Mouse (Mus musculus) lung, embryonic 16.5 days (tissue): ENCODE results near the gene Vwce. TPM values are rescaled to one million over a fixed set of nuclear protein-coding genes. Genes with fewer than 3 reads are reported as not detected.

ENCODE experiments used
- ATAC-seq: fragments of 200-750 bp; cut with Nextera tagmentation; 2 replicates; pipeline ENCODE4 v1.8.0; 2017; ENCODE audit warnings: low read depth, mild to moderate bottlenecking, moderate library complexity
- H3K27ac ChIP-seq: fragments of 300-500 bp; sonication (generic); 2 replicates; pipeline ENCODE4 v1.5.1; 2014; ENCODE audit warnings: mild to moderate bottlenecking, control low read depth, low read length
- H3K27me3 ChIP-seq: fragments of 300-500 bp; sonication (generic); 2 replicates; pipeline ENCODE4 v1.6.1; 2014; ENCODE audit warnings: low read depth, low read length, mixed read lengths; ENCODE audit not compliant: control insufficient read depth, insufficient read depth
- H3K36me3 ChIP-seq: fragments of 300-500 bp; sonication (generic); 2 replicates; pipeline ENCODE4 v1.6.1; 2014; ENCODE audit warnings: low read length; ENCODE audit not compliant: control insufficient read depth, insufficient read depth
- H3K4me1 ChIP-seq: fragments of 300-500 bp; sonication (generic); replicated peaks from 2 replicates; pipeline ENCODE4 v1.6.1; 2014; ENCODE audit warnings: low read length, mixed read lengths; ENCODE audit not compliant: control insufficient read depth, insufficient read depth
- H3K4me2 ChIP-seq: fragments of 300-500 bp; sonication (generic); 2 replicates; pipeline ENCODE4 v1.6.1; 2014; ENCODE audit warnings: low read depth, low read length, control low read depth
- H3K4me3 ChIP-seq: fragments of 300-500 bp; sonication (generic); 2 replicates; pipeline ENCODE4 v1.5.1; 2014; ENCODE audit warnings: mild to moderate bottlenecking, low read length, control low read depth
- H3K9ac ChIP-seq: fragments of 300-500 bp; sonication (generic); 2 replicates; pipeline ENCODE4 v1.6.1; 2014; ENCODE audit warnings: low read length, control low read depth
- H3K9me3 ChIP-seq: fragments of 300-500 bp; sonication (generic); 2 replicates; pipeline ENCODE4 v1.6.1; 2016; ENCODE audit warnings: low read length; ENCODE audit not compliant: control insufficient read depth
- WGBS: fragments of 180-500 bp; shearing (Covaris S2); extraction: QIAGEN DNeasy Blood & Tissue Kit; methylation state at CpG from one replicate; pipeline ENCODE4 v1.1.7; 2014; 5-methylcytosine and 5-hydroxymethylcytosine counted together
- polyA plus RNA-seq: library from polyadenylated mRNA; unstranded; fragments of >200 nt; fragmentation: Nextera tagmentation; extraction: Ambion mirVana; gene quantifications from 2 replicates; pipeline ENCODE4 v1.2.1, GENCODE M21; 2015

The Vwce gene
- polyA plus RNA-seq, 1 experiment from 2014 or later = 0.88 TPM

DNA sequence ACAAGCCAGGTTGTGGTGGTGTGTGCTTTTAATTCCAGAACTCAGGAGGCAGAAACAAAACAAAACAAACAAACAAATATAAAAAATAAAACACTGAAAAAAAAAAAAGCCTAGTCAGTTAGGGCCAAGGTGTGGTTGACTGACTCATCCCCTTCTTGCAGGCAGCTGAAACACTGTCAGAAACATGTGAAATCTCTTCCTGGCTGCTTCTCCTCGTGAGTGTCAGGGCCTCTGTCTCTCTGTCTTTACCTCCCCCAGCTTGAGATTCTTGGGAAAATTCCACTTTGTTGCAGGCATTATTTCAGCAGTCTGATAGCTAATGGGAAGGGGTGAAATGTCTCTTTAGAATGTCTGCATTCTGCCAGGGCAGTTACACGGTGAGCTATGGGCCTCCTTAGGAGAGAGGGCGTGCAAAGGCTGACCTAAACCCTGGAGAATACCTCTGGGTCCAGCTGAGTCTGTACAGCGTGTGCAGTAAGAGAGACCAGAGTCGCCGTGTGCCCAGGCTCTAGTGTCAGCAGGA, 31.7 kb upstream of the Vwce start:
- WGBS = 3% methylated on average over 6 of the region's 6 CpGs
- peak overlapping the region; percentile 42 for H3K4me3 ChIP-seq
- H3K9me3 ChIP-seq = no peaks in the 10 kb centered on the region
- H3K27me3 ChIP-seq = no peaks in the 10 kb centered on the region
- H3K9ac ChIP-seq = peak overlapping the region; percentile 79
- no peaks in the 10 kb centered on the region for H3K36me3 ChIP-seq
- peak overlapping the region; percentile 94 for H3K27ac ChIP-seq
- peaks cover 17% of the 10 kb centered on the region for H3K4me1 ChIP-seq
- ATAC-seq = peak; percentile 22; the same call in 1 of the 2 replicates
- H3K4me2 ChIP-seq = peak overlapping the region; percentile 57

DNA sequence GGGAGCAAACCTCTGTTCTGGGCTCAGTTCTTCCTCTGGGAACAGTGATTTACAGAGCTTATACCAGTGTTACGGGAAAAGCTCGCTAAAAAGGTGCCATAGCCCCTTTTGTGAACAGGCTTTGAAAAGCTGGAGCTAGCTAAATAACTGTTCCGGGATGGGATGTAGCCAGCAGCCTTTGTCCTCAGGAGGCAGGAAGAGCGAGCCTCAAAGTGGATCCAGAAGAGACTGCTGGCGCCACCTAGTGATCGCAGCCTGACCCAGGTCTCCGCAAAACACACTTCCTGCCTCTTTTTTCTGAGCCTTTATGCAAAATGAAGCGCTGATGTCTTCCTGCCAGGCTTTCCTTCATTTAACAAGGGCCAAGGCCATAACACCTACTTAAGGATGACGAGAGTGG, 31.2 kb upstream of the Vwce start:
- peak; percentile 65 for ATAC-seq
- H3K27ac ChIP-seq = peak overlapping the region; percentile 94
- under 1% methylated on average over 9 of the region's 9 CpGs for WGBS
- H3K4me3 ChIP-seq = peak overlapping the region; percentile 42
- H3K9me3 ChIP-seq = no peaks in the 10 kb centered on the region
- H3K36me3 ChIP-seq = no peaks in the 10 kb centered on the region
- no peaks in the 10 kb centered on the region for H3K27me3 ChIP-seq
- H3K4me1 ChIP-seq = peaks cover 17% of the 10 kb centered on the region
- H3K9ac ChIP-seq = peak overlapping the region; percentile 79
- peak overlapping the region; percentile 57 for H3K4me2 ChIP-seq

DNA sequence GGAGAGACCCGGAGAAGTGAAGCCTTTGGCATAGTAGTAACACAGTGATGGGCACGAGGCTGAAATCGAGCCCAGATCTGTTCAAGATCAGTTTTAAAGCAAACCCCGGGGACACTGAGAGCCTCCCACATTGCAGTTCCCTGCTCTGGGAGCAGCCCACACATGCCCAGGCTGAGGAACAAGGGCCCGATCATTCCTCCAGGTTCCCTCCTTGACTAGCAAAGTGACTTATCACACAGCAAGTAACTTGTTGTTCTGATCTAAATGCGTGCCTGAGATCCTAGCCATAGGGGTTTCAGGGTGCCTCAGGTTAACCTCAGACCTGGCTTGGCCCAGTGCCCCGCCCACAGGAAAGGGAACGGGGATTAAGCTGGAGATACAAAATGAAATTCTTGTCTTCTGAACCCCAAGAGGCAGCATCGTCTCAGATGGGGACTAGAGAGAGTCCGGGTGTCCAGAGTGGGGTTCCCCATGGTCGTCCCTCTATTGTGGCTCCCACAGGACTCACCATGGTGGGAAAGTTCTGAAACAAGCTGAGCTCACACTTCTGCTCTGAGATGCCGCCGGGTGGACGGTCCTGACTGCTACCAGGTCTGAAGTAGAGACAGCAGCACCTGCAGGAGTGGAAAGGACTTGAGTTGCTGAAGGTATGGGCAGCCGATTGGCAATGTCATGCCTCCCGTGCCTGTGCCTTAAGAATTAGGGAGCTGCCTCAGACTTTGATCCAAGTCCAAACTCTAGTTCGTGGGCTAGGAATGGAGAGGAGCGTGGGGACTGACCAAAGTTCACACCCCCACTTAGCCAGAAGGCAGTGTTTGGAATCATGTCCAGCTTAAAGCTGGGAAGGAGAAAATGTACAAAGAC, 30.1 kb upstream of the Vwce start:
- H3K4me2 ChIP-seq = no peak overlapping the region
- no peaks in the 10 kb centered on the region for H3K27me3 ChIP-seq
- no peak for ATAC-seq
- no peaks in the 10 kb centered on the region for H3K9me3 ChIP-seq
- H3K4me3 ChIP-seq = no peak overlapping the region
- peaks cover 17% of the 10 kb centered on the region for H3K4me1 ChIP-seq
- peak overlapping the region; percentile 8 for H3K9ac ChIP-seq
- H3K27ac ChIP-seq = no peak overlapping the region; the same call in 1 of the 2 replicates
- H3K36me3 ChIP-seq = peaks cover 8% of the 10 kb centered on the region
- 83% methylated on average over 18 of the region's 18 CpGs for WGBS

DNA sequence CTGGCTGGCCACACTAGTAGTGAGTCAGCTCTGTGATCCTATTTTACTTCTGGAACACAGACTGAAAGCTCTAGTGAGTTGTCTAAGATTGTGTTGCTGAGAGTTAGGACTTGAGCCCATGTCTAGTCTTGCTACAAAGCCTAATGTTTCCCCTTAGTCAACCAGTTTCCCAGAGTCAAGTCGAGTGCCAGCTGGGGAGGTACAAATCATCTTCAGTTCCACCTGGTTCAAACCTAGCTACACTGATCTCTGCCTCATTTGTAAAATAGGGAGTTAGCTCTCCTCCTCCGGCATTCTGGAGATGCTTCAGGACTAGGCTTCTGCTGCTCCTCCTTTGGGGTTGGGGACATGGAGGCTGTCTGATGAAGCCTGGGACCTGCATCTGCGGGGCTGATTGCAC, 29.5 kb upstream of the Vwce start:
- H3K36me3 ChIP-seq = peaks cover 11% of the 10 kb centered on the region
- no peaks in the 10 kb centered on the region for H3K9me3 ChIP-seq
- WGBS = 32% methylated on average over 3 of the region's 3 CpGs
- H3K4me2 ChIP-seq = peak overlapping the region; percentile 66
- no peak for ATAC-seq
- peak overlapping the region; percentile 97 for H3K4me3 ChIP-seq
- peak overlapping the region; percentile 94 for H3K27ac ChIP-seq
- no peaks in the 10 kb centered on the region for H3K27me3 ChIP-seq
- H3K4me1 ChIP-seq = peaks cover 17% of the 10 kb centered on the region
- peak overlapping the region; percentile 85 for H3K9ac ChIP-seq

DNA sequence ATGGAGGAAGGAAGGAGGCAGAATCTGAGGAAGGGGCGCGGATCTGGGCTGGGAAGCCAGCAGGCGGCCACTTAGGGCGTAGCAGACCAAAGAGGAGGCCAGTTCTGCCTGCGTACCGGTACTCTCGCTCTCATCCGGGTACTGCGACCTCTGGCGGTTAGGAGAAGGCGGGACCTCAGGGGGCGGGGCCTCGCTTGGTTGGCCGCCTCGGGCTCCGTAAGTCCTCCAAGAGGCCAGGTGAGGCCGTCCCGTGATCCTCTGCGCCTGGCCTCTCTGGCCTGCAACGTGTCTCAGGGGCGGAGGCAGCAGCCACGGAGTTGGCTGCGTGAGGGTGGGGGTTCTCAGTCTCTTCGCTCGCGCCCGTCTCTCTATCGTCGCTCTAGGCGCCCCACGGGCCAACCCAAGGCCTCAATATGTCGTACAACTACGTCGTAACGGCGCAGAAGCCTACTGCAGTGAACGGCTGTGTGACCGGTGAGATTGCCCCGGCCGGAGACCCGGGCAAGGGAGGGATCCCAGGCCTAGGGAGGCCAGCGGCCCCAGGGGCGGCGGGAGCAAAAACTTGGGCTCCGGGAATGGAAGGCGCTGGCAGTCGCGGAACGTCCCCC, 28.6 kb upstream of the Vwce start, which contains the start of the genes Ddb1 and Tkfc:
Gene Ddb1, plus strand, starts transcription at position 35 of the 608 bp plus-strand sequence.
Gene Tkfc, minus strand, starts transcription at position 362 of the 608 bp plus-strand sequence.
- H3K4me3 ChIP-seq = peak within 1 kb of the TSS; percentile 97
- H3K36me3 ChIP-seq = peaks cover 15% of the 10 kb centered on the region
- no peaks in the 10 kb centered on the region for H3K27me3 ChIP-seq
- H3K4me2 ChIP-seq = peak within 1 kb of the TSS; percentile 66
- H3K9me3 ChIP-seq = no peaks in the 10 kb centered on the region
- under 1% methylated on average over 49 of the region's 49 CpGs for WGBS
- H3K27ac ChIP-seq = peak within 1 kb of the TSS; percentile 95
- ATAC-seq = peak; percentile 98
- peaks cover 17% of the 10 kb centered on the region for H3K4me1 ChIP-seq
- H3K9ac ChIP-seq = peak within 1 kb of the TSS; percentile 94

DNA sequence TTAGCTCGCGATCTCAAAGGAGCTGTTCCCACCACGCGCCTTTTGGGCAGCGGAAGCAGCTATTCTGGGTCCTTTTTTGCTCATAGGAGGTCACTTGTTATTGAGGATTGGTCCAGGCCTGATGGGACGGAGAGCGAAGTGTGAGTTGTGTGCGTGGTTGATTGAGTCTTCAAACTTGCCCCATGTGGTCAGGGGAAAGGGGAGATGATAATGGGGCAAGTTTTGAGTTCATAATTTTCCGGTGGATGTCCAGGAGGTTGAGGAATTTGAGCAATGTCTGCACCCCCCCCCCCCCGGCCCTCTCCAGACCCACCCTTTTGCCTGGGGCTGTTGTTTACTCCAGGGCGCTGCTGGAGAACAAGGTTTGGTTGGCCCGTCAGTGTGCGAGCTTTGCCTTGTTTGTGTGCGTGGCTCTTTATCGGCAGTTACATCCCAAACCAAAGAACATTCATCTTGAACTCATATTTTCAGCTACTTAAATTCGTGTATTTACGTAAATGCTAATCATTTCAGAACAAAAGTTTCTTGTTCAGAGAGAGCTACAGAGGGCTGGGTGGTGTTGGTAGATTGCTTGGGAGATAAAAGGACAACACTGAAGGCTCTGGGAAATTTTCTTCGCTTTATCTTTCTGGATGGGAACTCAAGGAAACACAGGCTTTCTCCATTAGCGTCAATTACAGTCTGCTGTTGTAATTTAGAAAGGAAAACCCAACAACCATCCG, 28.0 kb upstream of the Vwce start:
- peaks cover 17% of the 10 kb centered on the region for H3K4me1 ChIP-seq
- no peaks in the 10 kb centered on the region for H3K27me3 ChIP-seq

DNA sequence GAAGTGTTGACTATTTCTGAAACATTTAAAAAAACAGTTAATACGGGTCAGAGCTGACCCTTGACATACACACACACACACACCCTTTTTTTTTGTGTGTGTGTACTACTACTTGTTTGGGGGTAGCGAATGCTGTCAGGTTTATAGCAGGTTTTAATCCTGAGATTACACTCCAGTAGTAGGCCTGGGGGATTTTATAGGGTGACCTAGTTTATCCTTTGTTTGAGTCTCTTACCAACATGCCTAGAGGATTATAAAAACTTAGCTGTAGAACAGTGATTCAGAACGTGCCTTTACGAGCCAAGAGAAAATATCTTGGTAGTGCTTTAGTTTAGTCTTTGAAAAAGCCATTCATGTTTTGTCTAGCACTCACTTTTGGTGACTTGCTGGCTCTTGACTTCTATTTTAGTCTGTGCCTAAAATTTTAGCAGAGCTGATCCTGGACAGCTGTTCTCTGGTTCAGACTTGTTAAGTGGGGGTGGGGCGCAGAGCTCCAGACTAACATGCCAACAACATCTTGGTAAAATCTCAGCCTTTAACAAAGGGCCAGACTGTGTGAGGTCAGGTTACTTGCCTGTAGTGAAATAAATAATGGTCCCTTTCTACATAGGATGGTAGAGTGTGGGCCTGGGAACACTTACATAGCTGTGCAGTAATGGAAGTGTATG, 25.3 kb upstream of the Vwce start:
- Histone ChIP-seq H3K9ac (no peak overlapping the region), H3K27ac (no peak overlapping the region)
- no peak for ATAC-seq

More for the DNA sequence above, 28.0 kb upstream of the Vwce start:
- Histone ChIP-seq H3K4me3 (peak overlapping the region; percentile 97), H3K36me3 (peaks cover 22% of the 10 kb centered on the region), H3K9ac (peak overlapping the region; percentile 94), H3K4me2 (peak overlapping the region; percentile 65), H3K9me3 (no peaks in the 10 kb centered on the region), H3K27ac (peak overlapping the region; percentile 95)
- ATAC-seq = peak; percentile 13; the same call in 1 of the 2 replicates
- 3% methylated on average over 20 of the region's 20 CpGs for WGBS

DNA sequence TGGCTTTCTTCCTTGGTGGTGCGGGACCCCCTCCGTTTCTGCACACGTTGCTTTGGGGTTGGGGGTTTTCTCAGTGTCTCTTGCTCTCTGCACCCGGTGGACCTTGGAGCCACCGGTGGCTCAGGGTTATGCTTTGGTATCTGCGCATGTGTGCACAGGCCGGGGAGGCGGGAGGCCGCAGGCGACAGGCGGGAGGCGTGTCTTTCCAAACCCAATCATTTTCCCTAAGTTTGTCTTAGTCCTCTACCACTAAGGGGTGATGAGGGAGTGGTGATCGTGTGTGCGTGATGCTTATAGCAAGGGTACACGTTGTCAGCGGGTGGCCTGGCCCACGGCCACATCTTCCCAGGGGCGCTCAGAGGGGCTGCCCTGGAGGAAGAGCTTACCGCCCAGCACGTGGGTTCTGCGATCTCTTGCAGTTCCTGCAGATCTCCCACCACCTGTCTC, 882 bp downstream of the Vwce start:
- Histone ChIP-seq H3K27ac (no peak overlapping the region), H3K4me3 (peak overlapping the region; percentile 48), H3K4me1 (peaks cover 13% of the 10 kb centered on the region; the same call in 1 of the 2 replicates), H3K4me2 (peak overlapping the region; percentile 97), H3K9ac (peak overlapping the region; percentile 66), H3K27me3 (no peaks in the 10 kb centered on the region; the same call in 1 of the 2 replicates), H3K36me3 (peaks cover 4% of the 10 kb centered on the region), H3K9me3 (no peaks in the 10 kb centered on the region)
- WGBS = under 1% methylated on average over 21 of the region's 21 CpGs
- peak; percentile 85 for ATAC-seq

More for the DNA sequence above, 25.3 kb upstream of the Vwce start:
- Histone ChIP-seq H3K4me3 (no peak overlapping the region), H3K9me3 (no peaks in the 10 kb centered on the region), H3K4me1 (peaks cover 12% of the 10 kb centered on the region), H3K4me2 (no peak overlapping the region), H3K36me3 (peaks cover 43% of the 10 kb centered on the region), H3K27me3 (no peaks in the 10 kb centered on the region)
- WGBS = 70% methylated on average over 5 of the region's 5 CpGs
